Mouse (Mus musculus) hematopoietic stem cell, adult 5-6 weeks (primary cell): ENCODE measurements around the gene Efnb3. TPM values are rescaled to one million over a fixed set of nuclear protein-coding genes. Genes with fewer than 3 reads are reported as not detected.

Experiments used
- ATAC-seq, 2 experiments: fragments of 125-278 bp in 1 of 2; replicated peaks in 1 of 2; 2 replicates each; pipeline ENCODE4 v1.8.0; 2016 to 2017; ENCODE audit warnings: inconsistent platforms in 2 of 2, mild to moderate bottlenecking in 2 of 2, moderate number of reproducible peaks in 2 of 2, low read depth in 1 of 2, moderate TSS enrichment in 1 of 2; ENCODE audit not compliant: low FRiP score in 2 of 2, poor library complexity in 2 of 2, severe bottlenecking in 2 of 2, insufficient read depth in 1 of 2, low TSS enrichment in 1 of 2
- total RNA-seq: library from RNA; stranded (forward); fragments of 172-1452, 232-1000 nt; gene quantifications from 2 replicates; pipeline ENCODE4 v1.2.3, GENCODE M21; 2017

Efnb3 gene
- total RNA-seq: 0.10 TPM in 1 of 2 replicates, not detected in the other

DNA sequence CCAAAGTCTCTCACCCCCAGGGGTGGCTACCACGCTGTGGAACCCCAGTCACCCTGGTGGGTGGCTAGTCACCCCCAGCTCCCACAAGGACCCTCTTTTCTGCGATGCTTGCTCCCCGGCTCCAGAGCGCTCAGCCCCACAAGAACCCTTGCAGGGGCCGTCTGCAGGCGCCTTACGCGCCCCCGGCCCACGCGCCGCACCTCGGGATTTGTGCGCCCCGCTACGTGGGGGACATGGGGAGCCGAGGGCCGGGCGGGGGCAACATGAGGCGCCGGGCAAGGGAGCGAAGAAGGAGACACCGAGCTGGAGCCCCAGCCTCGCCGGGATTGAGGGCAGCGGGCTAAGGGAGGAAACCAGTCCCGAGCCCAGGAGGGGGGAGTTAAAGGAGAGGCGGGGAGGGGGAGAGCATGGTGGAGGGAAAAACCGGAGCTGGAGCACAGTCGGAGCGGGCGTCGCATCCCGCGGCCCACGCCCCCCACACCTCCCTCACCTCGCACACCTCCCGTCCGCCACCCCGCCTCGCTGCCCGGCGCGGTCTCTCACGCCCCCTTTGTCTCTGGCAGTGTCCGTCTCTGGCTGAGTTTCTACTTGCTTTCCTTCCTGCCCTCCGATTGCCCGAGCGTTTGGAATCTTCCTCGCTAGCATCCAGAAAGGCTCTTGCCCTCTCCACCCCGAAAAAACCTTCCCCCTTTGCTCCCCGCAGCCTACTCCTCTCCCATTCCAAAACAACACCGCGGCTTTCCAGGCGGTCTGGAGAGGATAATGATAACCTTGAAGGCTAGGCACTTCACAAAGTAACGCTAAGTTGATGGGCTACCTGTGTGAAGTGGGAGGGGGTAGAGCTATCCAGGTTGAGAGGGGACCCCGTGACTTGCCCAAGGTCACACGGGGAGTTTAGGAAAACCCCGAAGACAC is at the start of gene Efnb3:
Gene Efnb3, minus strand, starts transcription at position 355 of the 915 bp plus-strand sequence.
- ATAC-seq: no peak

DNA sequence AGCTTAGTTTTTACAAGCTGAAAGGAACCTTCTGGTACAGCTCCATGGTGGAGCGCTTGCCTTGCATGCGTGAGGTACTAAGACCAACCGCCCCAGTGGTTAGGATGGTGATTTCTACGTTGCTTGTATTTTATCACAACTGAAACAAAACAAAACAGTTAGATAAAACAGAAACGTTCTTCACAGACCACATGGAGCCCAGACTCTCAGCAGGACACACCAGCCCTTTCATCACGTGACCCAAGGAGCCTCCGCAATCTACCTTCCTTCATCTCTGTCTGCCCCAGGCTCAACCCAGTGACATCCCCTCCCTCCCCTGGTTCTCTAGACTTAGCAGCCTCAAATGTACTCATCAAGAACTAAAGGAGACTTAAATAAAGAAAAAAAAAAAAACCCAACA is 49.4 kb upstream of the Efnb3 start:
- ATAC-seq: no peak

DNA sequence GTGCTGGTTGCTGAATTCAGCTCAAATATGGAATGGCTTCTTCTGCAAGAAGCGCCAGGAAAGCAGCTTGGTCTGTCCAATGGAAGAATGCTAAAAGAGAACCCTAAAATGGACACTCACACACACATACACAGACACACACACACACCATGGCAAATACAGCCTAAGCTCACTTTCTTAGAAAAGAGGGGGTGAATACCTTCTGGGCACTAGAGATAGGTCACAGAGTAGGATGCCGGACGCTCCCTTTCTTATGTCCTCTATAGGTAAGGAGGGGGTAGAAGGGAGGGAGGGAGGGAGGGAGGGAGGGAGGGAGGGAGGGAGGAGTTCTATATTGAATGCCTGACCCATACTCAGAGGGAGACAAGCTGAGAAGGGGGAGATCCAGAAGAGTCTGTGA is 48.5 kb upstream of the Efnb3 start:
- no peak for ATAC-seq

GRCm38 (mm10) chr11:69606832-69607231 is 46.8 kb upstream of the Efnb3 start:
- ATAC-seq: no peak

DNA sequence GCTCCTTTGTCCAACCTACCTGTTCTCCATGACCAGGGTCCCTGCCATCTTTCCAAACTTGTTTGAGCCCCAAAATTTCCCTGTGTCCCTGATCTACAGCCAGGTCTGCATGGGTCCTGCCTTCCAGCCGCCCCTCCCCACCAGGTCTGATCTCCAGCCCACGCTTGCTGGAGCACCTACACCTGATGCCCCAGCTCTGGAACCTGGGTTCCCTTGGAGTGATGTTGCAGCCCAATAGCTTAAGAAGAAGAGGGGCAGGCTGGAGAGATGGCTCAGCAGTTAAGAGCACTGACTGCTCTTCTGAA is 46.4 kb upstream of the Efnb3 start:
- ATAC-seq: no peak

DNA sequence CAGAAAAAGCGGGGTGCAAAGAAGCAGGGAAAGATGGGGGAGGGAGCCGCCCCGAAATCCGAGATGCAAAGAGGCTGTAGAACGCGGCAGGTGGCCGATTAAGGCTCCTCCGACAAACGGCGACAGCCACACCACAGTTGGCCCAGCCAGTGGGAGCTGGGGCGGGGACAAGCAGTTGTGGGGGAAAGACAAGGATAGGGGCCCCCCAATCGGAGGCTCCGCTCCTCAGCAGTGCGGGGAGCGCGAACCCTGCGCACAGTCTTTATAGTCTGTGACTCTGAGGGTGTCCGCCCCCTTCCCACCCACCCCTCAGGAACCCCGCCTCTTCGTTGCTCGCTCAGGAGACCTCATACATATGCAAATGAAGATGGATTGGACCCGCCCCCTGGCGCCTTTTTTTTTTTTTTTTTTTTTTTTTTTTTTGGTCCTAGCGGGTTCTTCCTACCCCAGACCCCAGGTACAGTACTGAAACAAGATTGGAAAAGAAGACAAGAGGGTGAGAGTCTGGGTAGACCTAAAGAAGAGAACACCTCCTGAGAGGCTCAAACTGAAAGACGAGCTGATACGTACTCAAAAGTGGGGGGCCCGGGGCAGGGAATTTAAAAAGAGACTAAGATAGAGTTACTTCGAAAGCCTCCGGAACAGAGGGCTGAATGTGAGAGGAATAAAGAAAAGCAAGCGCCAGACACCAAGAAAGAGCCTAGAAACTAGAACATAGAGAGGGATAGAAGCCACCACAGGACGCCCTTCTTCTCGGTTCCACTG is 45.9 kb upstream of the Efnb3 start, which contains the start of gene Atp1b2:
Gene Atp1b2, minus strand, starts transcription at position 217 of the 765 bp plus-strand sequence.
- peak; percentile 69 to 75 for ATAC-seq

GRCm38 (mm10) chr11:69604795-69605664 is 45.0 kb upstream of the Efnb3 start:
- ATAC-seq: peak in 1 of 2 experiments; percentile 16; a peak in 1 of 4 replicates

GRCm38 (mm10) chr11:69604347-69604746 is 44.3 kb upstream of the Efnb3 start:
- ATAC-seq: no peak

GRCm38 (mm10) chr11:69603516-69603915 is 43.5 kb upstream of the Efnb3 start:
- ATAC-seq: no peak

DNA sequence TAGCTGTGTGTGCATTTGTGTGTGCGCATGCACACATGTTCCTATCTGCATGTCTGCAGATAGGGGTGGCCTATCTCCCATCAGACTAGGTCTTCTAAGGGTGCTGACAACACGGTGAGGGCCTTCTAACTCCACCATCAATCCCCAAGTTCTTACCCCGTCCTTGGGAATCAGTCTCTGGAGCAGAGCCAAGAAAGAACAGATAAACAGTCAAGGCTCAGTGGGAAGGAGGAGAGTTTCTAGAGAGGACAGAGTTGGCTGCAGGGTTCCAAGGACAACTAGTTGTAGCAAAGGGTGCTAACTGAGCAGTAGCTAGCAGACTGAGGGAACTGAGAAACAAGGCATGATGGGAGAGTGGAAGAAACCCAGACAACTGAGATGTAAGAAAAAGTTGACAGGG is 41.8 kb upstream of the Efnb3 start:
- ATAC-seq: no peak

GRCm38 (mm10) chr11:69600098-69600497 is 40.1 kb upstream of the Efnb3 start:
- ATAC-seq: no peak

DNA sequence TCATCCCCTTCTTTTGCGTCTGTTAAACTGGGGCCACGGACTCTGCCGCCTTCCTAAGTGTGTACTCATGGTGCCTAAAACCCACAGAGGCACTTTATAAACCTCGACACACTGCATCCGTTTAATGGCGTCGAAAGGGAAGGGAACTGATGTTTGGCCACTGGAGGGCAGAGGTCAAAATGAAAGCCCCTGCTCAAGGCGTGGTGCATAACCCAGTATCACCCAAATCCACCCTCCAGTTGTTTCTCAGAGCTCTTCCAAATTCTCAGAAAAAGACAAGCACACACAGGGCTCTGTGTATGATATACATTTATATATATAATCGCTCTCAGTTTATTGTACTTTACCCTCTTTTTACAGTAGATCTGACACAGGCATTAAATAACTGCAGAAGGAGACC is 39.4 kb upstream of the Efnb3 start:
- ATAC-seq: no peak

DNA sequence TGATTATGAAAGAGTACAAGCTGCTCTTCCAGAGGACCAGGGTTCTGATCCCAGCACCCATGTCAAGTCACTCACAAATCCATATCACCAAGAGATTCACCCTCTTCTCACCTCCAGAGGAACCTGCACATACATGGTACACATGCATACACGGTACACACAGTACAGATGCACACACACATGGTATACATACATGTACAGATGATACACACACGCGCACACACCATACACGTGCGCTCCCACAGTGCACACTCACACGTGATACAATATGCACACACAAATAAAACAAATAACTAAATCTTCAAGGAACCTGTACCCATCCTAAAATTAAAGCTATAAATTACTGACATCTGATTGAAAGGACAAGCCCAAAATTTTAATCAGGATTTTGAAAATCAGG is 34.8 kb upstream of the Efnb3 start:
- no peak for ATAC-seq

GRCm38 (mm10) chr11:69592799-69593198 is 32.8 kb upstream of the Efnb3 start:
- no peak for ATAC-seq

DNA sequence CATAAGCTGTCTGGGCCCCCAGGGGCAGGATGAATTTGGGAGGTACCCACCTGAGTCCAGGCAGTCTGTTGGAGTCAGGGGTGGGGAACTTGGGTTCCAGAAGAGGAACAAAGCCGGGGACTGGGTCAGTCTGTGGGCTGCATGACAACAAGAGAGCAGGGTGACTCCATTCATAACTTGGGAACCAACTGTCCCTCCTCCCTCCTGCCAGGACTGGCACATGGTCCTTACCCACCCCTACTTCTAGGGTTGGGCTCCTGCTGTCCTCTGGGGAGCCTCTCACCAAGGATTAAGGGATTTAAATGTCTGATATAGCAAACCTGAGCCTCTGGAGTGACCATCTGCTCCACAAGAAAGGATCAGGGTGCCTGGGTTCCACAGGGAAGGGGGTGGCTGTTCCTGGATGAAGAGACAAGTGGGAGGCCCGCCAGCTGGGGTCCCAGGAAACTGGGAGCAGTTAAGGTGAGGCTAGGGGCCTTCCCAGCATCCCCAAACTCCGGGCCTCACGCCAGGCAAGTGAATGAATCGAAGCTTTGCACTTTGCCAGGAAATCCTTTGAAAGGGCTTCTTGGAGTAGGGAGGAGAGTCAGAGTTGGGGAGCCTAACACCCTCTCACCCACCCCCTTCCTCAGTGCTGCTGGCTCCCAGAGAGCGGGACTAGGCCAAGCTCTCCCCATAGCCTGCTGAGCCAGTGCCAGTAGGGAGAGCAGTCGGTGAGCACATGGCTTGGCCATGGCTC is 32.1 kb upstream of the Efnb3 start:
- no peak for ATAC-seq

DNA sequence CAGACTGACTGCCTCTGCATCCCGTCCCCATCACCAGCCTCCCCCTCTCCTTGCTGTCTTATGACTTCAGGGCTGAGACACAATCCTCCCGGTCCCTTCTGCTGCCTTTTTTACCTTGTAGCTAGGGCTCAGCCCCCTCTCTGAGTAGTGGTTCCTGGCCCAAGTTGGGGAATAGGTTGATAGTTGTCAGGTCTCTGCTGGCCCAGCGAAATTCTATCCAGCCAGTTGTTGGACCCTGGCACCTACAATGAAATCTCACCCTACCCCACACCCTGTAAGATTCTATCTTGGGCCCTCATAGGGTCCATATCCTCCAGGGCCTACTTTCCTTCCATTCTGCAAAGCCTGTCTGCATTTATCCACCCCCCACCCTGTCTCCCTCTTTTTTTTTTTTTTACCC is 31.4 kb upstream of the Efnb3 start:
- ATAC-seq: no peak

- no peak for ATAC-seq
Measured at GRCm38 (mm10) chr11:69590622-69591021, 30.6 kb upstream of the Efnb3 start.
